Mouse (Mus musculus) bone marrow macrophage, adult 2 months (primary cell): ENCODE data around the gene Dpm3.

Experiments
- CTCF ChIP-seq: IDR thresholded peaks from 2 replicates; pipeline ENCODE4 v1.5.1; 2012; ENCODE audit warnings: low read depth, mild to moderate bottlenecking, low read length, moderate library complexity
- POLR2A ChIP-seq: IDR thresholded peaks from 2 replicates; pipeline ENCODE4 v1.6.1; 2012; ENCODE audit warnings: mild to moderate bottlenecking, low read depth, low read length, borderline replicate concordance

DNA sequence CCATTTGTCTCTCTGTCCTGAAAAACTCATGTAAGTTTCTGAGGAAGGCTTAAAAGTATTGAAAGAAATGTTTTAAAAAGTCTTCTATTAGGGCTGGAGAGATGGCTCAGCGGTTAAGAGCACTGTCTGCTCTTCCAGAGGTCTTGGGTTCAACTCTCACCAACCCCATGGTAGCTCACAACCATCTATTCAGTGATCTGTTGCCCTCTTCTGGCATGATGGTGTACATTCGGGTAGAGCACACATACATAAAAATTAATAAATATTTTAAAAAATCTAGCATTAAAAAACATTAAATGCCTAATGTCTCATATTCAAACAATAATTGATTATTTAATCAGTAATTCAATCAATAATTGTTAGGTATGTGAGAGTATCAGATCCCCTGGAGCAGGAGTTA lies 41.4 kb downstream of the Dpm3 start:
- TF ChIP-seq CTCF = peak; percentile 22; the same call in 1 of the 2 replicates
- no peak for TF ChIP-seq POLR2A
